Mouse (Mus musculus): ENCODE data around the gene Aldh3b3. TPM values are rescaled to one million over a fixed set of nuclear protein-coding genes. Genes with fewer than 3 reads are reported as not detected.
"Not testable (repeated sequence)": the region's sequence is repeated elsewhere in the genome, so short reads cannot be mapped to it uniquely, and the experiment has no call there.

The Aldh3b3 gene
- total RNA-seq, 2 experiments from 2014 or later = not detected

- DNase-seq (ENCODE audit: low spot score in 2 of 2) = no peak
Observed at GRCm38 (mm10) chr19:3935896-3936850, 22.3 kb upstream of the Aldh3b3 start.

DNA sequence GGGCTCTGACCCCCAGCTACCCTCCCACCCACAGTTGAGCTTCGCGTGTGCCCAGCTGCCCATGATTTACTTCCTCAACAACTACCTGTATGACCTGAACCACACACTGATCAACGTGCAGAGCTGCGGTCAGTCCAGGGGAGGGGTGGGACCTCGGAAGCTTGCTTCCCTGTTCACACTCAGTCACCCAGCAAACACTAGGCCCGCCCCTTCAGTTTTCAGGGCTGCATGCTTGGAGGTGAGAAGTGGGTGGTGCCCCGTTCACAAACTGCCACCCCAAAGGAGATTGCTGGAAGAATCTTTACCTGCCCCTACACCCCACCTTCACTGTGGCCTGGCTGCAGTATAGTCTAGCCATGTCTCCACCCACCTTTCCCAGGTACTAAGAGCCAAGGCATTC, 16.1 kb upstream of the Aldh3b3 start:
- DNase-seq (ENCODE audit: low spot score in 2 of 2) = no peak

DNA sequence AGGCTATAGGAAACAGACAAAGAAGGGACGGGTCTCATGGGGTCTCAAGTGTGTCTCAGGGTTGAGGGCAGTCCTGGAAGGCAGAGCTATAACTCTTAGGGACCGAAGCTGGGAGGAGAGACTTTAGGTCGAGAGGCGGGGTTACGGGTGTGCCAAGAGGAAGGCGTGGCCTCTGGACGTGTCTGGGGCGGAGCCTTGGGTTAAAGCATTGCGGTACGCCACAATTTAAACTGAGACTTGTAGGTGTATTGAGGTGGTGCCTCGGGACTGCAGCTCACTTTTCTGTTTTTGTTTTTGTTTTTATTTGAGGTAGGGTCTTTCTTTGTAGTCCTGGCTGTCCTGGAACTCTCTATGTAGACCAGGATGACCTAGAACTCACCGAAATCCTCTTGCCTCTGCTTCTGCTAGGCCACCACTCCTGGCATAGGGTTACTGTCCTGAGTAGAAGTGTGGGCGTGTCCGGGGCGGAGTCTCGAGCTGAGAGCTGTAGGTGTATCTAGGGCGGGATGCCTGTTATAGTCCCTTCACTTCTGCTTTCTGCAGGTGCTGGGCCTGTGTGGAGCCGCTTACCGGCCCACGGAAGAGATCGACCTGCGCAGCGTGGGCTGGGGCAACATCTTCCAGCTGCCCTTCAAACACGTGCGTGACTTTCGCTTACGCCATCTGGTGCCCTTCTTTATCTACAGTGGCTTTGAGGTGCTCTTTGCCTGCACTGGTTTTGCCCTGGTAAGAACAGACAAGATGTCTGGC, 15.3 kb upstream of the Aldh3b3 start:
- DNase-seq (ENCODE audit: low spot score in 2 of 2) = no peak

DNA sequence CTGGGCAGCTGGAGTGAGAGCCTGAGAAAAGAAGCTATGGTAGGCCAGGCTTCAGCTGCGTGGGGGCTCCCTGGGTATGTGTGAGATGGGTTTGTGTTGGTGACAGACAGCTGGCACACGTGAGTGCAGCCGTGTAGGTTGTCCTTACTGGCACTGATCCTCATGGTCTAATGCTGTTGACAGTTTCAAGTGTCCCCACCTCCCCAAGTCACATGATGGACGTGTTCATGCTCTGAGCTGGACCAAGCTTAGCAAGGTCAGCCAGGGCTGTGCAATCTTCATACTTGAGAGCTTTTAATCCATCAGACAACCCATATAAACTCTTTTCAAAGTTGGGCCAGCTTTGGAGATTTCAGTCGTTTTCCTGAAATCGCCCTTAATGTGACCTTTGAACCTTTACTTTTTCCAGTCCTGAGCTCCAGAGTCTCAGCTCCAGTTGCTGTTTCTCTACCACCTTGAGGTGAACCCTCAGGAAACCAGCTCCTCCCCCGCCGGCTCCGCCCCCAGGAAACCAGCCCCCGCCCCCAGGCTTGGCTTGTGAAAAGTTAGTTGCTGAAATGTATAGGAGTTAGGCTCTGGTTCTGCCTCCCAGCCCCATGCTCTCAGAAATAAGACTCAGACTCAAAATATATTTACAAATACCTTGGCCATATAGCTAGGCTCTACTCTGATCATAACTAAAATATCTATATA, 12.4 kb upstream of the Aldh3b3 start:
- no peak for DNase-seq (ENCODE audit: low spot score in 2 of 2)

DNA sequence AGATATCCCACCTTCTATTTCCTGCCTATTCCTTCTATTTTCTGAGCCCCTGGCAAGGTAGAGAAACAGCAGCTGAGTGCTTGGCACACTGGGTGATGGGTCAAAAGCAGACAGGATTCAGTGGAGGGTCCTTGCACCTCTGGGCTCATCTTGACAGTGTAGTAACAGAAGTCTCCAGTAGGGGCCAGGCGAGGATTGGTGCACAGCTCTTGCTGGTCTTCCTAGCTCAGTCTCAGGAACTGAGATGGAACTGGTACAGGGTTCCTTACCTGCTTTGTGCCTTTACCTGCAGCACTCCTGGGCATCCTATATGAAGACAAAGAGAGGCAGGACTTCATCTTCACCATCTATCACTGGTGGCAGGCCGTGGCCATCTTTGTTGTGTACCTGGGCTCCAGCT, 11.7 kb upstream of the Aldh3b3 start:
- DNase-seq (ENCODE audit: low spot score in 2 of 2) = peak; percentile 35 to 79

GRCm38 (mm10) chr19:3947813-3948212, 10.6 kb upstream of the Aldh3b3 start:
- no peak for DNase-seq (ENCODE audit: low spot score in 2 of 2)

- no peak for DNase-seq (ENCODE audit: low spot score in 2 of 2)
Observed at GRCm38 (mm10) chr19:3948546-3948945, 9.9 kb upstream of the Aldh3b3 start.

DNA sequence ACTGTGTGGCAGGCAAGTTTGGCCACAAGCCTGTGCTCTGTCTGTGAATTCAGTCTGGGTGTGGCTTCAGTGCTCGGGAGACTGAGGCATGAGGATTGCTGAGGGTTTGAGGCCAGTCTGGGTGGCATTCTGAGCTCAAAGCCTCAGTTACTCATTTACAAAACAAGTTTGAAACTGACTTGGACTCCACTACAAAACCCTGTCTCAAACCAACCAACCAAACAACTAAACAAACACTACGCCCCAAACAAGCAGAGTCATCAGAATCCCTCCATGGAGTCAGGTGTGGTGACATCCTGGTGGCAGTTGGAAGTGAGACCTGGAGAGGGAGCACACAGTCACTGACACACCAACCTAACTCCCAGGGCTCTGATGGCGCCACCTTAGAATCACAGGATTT, 8.1 kb upstream of the Aldh3b3 start:
- no peak for DNase-seq (ENCODE audit: low spot score in 2 of 2)

DNA sequence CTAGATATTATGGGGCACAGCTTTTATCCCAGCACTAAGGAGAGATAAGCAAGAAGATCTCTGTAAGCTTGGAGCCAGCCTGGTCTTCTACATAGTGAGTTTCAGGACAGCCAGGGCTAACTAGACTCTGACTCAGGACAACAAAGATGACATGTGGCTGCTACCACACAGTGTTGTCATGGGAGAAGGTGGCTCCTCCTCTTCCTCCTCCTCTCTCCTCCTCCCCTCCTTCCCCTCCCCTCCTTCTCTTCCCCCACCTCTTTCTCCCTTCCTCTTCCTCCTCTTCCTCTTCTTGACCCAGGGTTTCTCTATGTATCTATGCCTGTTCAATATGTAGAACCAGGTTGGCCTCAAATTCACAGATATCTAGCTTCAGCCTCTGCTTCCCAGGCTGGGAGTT, 7.0 kb upstream of the Aldh3b3 start:
- DNase-seq (ENCODE audit: low spot score in 2 of 2) = no peak

GRCm38 (mm10) chr19:3952099-3952498, 6.3 kb upstream of the Aldh3b3 start:
- DNase-seq (ENCODE audit: low spot score in 2 of 2) = no peak

GRCm38 (mm10) chr19:3955033-3955432, 3.4 kb upstream of the Aldh3b3 start:
- DNase-seq (ENCODE audit: low spot score in 2 of 2) = no peak

GRCm38 (mm10) chr19:3955804-3956203, 2.6 kb upstream of the Aldh3b3 start:
- DNase-seq (ENCODE audit: low spot score in 2 of 2) = no peak

DNA sequence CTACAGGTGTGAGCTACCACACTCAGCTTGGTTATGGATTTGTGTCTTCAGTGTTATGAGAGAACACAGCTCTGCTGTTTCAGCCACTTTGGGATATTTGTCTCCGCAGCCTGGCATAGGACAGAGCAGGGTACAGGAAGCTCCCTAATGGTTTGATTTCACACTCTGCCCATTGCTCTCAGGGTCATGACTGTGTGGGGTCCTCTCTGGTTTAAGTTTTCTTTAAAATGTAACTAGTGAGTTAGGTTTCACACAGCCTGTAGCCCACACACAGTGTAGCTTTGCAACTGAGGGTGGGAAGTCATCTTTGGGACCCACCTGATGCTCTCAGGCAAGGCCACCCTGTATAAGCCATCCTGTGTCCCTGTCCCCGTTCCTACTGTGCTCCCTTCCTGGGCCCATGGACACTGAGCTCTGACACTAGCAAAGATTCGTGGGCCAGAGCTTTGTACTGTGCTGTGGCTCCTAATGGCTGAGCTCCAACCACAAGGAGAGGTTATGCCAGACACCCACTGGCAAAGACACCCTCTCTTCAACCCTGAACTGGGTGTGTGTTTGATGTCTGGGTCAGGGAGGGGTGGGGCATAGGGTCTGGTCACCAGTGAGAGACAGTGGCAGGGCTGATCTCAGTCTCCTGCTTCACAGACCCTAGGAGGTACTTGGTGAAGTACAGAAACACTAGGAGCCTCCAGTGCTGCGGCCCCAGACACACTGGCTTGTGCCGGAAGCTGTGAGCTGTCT, 979 bp upstream of the Aldh3b3 start:
- not testable (repeated sequence) for DNase-seq (ENCODE audit: low spot score in 2 of 2)

- DNase-seq (ENCODE audit: low spot score in 2 of 2) = no peak
Observed at GRCm38 (mm10) chr19:3959030-3959429, 585 bp downstream of the Aldh3b3 start.

- no peak for DNase-seq (ENCODE audit: low spot score in 2 of 2)
Observed at GRCm38 (mm10) chr19:3960211-3960610, 1.8 kb downstream of the Aldh3b3 start.

DNA sequence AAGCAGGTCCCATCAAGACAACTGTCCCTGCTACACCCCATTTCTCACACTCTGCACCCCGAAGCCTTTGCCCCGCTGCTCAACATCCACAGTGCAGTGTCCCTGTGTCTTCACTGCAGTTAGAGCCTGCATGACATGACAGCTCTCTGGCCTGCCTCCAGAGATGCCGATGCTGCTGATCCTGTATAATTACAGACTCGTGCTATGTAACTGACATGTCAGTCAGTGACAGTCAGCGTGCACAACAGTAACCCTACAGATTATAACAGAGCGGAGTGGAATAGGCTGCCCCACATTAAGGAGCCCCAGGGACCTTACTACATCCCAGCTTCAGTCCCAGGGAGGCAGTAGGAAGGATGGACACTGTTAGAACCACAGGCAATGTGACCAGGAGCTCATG, 3.4 kb downstream of the Aldh3b3 start:
- DNase-seq (ENCODE audit: low spot score in 2 of 2) = not testable (repeated sequence)

DNA sequence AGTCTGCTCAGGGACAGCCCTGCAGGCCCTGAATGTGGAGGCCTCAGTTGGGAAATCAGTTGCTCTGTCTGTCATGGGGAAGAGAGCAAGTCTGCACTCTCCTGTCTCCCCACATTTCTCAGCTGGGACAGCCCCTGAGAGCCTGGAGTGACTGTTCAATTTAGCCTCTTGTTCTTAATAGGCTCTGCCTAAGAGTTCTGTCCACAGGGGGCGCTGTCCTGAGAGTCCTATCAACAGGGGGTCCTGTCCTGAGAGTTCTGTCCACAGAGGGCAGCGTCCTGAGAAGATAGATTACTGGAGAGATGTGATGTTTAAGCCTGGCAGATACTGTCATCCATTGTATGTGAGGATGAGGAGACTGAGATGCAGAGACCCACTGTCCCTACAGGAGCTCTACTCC, 4.0 kb downstream of the Aldh3b3 start:
- DNase-seq (ENCODE audit: low spot score in 2 of 2) = no peak

- DNase-seq (ENCODE audit: low spot score in 2 of 2) = no peak
Observed at GRCm38 (mm10) chr19:3964030-3964429, 5.6 kb downstream of the Aldh3b3 start.

- DNase-seq (ENCODE audit: low spot score in 2 of 2) = no peak
Observed at GRCm38 (mm10) chr19:3966330-3967075, 8.1 kb downstream of the Aldh3b3 start.

DNA sequence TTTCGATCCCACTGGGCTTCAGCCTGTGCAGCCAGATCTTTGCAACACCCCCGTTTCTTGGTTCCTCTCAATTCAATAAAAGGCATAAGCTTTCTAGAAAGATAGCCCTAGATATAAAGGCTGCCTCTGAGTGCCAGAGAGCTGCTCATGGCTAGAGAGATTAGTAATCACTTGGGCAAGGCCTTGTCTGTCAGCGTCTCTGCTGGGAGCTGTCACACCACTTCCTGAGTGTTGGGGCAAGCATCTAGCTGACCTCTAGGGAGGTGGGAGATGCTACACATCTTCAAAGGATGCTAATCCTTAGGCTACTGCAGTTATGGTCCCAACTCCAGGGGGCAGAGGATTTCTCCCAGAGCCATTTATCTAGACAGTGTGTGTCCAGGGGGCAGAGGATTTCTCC, 8.8 kb downstream of the Aldh3b3 start:
- DNase-seq (ENCODE audit: low spot score in 2 of 2) = no peak

Data from layer of hippocampus, adult 18-20 months (tissue).